Mouse (Mus musculus): ENCODE measurements around the gene Gbp3.

The Gbp3 gene

DNA sequence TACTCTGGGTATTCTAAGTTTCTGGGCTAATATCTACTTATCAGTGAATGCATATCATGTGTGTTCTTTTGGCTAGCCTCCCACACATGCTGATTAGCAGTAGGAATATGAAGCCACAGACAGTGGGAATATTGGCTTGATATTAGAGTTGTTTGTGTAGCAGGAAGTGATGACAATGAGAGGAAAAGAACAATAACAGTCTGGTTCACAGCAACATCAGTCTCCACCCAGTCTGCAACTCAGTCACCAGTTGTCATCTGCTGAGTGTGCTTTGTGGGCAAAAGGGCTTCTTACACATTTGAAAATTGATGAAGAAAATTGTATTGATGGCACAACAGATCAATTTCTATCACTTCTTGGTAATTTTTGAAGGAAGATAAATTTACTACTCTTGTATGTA is 27.6 kb downstream of the Gbp3 start:
- in situ Hi-C loops (cut with MboI, MseI): no loop called here

DNA sequence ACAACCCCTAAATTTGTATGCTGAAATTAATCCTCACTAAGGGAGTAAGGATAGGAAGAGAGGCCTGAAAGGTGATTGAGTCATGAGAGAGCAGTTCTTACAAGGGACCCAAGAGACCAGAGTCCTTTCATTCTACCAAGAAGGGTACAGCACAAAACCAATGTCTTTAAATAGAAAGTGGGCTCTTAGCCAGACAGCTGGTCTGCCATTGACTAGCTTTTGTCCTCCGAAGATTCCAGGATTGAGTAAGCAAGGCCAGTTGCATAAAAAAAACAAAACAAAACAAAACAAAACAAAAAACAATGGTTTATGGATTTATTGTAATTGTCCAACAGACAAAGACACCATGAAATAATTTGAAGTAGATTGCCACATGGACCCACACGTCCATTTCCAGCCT is 29.1 kb downstream of the Gbp3 start:
- in situ Hi-C loops (cut with MboI, MseI): no loop called here

DNA sequence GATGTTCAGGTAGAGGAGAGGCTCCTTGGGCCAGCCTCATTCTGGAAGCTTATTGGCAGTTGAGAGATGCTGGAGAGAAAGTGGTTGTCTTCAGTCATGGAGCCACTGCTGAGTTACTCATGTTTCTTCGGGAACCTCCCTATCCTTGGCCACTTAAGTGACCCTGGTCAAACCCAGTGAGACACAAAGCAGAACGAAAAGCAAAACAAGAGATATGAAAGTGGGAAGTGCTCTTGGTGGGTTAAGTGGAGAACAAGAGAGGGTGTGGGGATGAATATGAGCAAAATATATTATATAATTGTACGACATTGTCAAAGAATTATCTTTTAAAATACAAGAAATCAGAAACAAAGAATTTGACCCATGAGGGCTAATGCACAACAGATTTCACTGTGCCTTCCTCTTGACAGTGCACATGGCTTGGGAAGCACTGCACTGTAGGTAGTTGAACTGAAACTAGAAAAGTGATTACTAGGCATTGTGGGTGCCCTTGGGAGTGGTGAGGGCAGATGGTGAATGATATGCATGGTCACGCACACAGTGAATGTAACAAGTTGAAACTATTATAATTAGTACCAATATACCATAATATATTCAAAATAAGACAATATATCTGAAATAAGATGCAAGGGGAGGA is 30.7 kb downstream of the Gbp3 start:
- in situ Hi-C loops (cut with MboI, MseI): no loop called here

DNA sequence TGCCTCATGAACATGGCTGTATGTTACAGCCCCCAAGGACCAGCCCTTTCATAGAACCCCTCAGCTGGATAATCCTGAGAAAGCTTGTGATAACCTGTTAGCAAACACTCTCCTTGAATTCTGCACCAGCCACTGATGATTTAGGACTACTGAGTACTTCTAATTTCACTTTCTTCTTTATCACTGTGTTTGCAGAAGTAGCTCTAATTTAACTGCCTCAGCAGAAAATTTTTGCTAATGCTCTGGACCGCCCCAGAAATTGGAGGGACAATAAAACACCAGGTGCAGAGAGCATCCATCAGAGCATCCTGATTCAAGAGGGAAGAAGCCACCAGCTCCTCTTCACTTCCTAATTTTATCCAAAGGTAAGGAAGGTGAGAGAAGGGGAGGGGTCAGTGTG is 34.7 kb downstream of the Gbp3 start, which contains the start of gene Gbp2b:
Gene Gbp2b (plus strand): TSS at position 301 of the 400 bp plus-strand sequence.
- in situ Hi-C loops (cut with MboI, MseI): no loop called here

DNA sequence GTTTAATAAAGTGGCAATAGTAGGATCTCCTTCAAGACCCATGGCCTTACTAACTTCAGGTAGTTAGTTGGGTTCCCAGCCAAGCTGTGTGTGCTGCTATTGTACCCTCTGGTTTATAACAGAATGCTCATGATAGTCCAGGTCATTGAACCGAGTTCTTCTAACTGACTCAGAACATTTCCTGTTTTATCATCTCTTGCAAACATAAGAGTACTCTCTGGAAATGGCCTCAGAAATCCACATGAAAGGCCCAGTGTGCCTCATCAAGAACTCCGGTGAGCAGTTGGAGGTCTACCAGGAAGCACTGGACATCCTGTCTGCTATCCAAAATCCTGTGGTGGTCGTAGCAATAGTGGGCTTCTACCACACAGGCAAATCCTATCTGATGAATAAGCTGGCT is 38.1 kb downstream of the Gbp3 start:
- in situ Hi-C loops (cut with MboI, MseI): no loop called here

DNA sequence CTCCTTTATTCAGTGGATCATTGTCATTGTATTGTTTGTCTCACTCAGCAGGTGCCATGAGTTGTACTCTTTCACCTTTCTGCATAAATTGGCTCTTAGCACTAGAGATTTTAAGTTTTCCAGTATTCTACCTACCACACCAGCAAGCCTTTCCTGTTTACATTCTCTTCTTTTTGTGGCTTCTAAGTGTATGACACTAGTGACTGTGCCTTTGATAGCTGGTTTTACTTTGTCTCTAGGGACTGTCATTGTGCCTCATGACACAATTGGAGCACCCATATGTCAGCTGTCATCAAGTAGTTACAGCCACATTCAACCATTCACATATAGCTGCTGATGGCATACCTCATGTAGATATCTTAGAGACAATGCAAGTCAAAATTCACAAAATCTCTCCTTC is 41.8 kb downstream of the Gbp3 start:
- in situ Hi-C loops (cut with MboI, MseI): no loop called here

DNA sequence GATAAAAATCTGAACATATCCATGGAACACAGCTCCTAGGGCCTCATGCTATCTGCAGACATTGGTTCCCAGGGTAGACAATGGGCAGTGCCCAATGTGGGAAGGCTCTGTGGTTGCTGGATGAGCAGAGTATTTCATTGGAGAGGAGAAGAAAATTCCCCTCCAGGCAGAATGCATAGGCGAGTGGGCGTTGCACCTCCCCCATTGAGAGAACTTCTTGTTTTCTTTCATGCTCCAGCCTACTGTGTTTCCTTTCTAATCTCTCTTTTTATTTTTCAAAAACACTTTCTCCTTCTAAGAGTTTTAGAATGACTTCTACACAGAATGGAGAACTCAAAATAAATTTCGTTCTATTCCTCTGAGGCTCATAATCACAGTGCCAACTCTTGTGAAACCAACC is 58.8 kb downstream of the Gbp3 start:
- in situ Hi-C loops (cut with MboI, MseI): no loop called here

DNA sequence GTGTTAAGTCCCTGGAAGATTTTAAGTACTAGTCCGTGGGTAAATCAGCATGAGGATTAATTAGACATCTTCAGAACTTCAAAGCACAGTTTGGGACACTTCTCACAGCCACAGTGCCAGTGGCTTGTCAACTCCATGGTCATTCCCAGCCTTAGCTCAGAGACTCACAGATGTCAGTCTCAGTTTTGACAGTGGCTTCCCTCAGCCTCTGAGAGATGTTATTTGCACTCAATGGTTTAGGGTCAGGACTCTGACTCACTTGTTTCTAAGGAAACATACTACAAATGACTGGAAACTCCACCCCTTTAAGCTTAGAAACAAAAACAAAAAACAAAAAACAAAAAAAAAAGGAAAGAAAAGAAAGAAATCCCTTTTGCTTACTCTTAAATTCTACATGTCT is 59.8 kb downstream of the Gbp3 start:
- in situ Hi-C loops (cut with MboI, MseI): loop anchor here (5.0 kb wide), 1 partner anchor 127 kb away; the partner anchor contains the start of gene Gbp5 (in 2 of the 2)

DNA sequence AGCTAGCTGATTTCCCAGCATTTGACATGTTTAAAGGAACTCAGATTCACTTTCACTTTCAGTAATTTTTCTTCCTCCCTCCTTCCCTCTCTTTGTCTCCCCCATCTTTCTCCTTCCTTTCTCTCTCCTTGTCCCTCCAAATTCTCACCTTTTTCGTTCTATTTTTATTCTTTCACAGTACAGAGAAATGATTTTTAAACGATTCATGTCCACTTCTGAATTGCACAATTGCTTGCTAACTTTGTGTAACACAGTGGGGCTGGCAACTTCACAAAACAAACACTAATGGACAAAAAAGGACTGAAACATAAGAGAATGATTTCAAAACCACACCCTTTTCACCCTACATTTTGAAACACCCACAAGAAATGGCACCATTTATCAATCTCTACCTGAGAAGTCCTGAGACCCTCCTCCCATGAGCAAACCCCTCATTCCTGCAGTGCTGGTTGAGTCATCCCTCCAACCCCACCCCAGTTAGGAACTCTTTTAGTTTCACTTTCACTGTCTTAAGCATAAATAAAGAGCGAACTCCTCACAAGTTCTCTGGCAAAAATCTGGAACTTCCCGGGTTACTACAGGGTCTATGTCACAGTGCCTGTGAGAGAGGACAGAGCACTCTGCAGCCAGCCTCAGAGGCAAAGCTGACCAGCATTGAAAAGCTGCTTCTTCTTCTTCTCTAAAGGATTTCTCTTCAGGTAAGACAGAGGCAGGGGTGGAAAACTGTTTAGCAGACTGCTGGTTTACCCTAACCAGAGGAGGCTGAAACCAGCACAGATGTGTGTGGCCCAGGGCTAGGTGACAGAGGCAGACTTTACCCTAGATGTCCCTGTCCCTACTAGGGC is 60.5 kb downstream of the Gbp3 start, which contains the start of gene Gbp2:
Gene Gbp2 (plus strand): TSS at position 492 of the 845 bp plus-strand sequence.
- in situ Hi-C loops (cut with MboI, MseI): loop anchor here (5.0 kb wide), 1 partner anchor 128 kb away; the partner anchor contains the start of gene Gbp5 (in 2 of the 2)

DNA sequence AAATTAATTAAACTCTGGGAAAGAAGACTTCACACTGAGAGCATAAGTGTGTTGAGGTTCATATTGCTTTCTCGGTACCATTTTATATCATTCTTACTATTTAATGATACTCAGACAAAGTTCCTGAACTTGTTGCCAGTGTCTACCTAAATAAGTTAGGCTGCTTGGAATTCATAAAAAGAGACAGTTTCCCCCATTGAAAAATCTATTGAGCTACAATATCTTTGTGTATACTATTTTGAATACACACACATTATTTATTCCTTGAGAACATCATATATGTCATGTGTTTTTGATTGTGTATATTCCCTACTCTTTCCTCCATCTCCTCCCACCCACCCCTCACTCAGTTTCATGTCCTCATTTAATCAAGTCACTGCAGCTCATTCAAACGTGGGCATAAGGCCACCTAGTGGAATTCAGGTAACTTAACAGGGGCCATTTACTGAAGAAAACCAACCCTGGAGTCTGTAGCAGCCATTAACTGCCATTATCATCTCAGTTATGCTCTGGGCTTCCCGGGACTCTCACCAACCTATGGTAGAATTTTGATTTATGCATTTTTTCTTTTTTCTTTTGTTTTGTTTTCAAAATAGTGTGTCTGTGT is 61.2 kb downstream of the Gbp3 start:
- in situ Hi-C loops (cut with MboI, MseI): loop anchor here (5.0 kb wide), 1 partner anchor 129 kb away; the partner anchor contains the start of gene Gbp5 (in 2 of the 2)
